Mouse (Mus musculus): ENCODE measurements around the gene Cbfb. TPM values are rescaled to one million over a fixed set of nuclear protein-coding genes. Genes with fewer than 3 reads are reported as not detected.

Gene Cbfb
- polyA plus RNA-seq (2012; fragmentation: generic; extraction: Trizol) = 10 to 100 TPM in 1 of 2 experiments, 1 to 10 TPM in 1; 3.5 to 16.1 TPM

GRCm38 (mm10) chr8:105170381-105171115 lies at the start of gene Cbfb:
Gene Cbfb, plus strand, starts transcription at chr8:105170674.

GRCm38 (mm10) chr8:105131509-105131908 lies 39.0 kb upstream of the Cbfb start, which contains the start of gene Ces4a:
Gene Ces4a, plus strand, starts transcription at chr8:105131800.

GRCm38 (mm10) chr8:105224413-105225271 lies 54.2 kb downstream of the Cbfb start, which contains the start of gene D230025D16Rik:
Gene D230025D16Rik, plus strand, starts transcription at chr8:105225145.

GRCm38 (mm10) chr8:105254966-105255350 lies 84.5 kb downstream of the Cbfb start, which contains the start of gene B3gnt9:
Gene B3gnt9, minus strand, starts transcription at chr8:105255153.

GRCm38 (mm10) chr8:105264024-105264982 lies 93.8 kb downstream of the Cbfb start, which contains the start of the genes Tradd and Fbxl8:
Gene Tradd, minus strand, starts transcription at chr8:105264609.
Gene Fbxl8, plus strand, starts transcription at chr8:105264648.

Other genes with a start within 250 kb of the Cbfb start
- under 1 TPM; 0.05 to 0.12 TPM for gene Ces2e, start 244.4 kb upstream of the Cbfb start, polyA plus RNA-seq (2012; fragmentation: generic; extraction: Trizol)
- gene Ces2f, start 223.3 kb upstream of the Cbfb start, polyA plus RNA-seq (2012; fragmentation: generic; extraction: Trizol) = under 1 TPM in 1 of 2 experiments, not detected in 1; 0.01 TPM
- 1 to 10 TPM; 1.3 to 4.9 TPM for gene Ces2g, start 209.0 kb upstream of the Cbfb start, polyA plus RNA-seq (2012; fragmentation: generic; extraction: Trizol)
- gene Ces2h, start 169.8 kb upstream of the Cbfb start, polyA plus RNA-seq (2012; fragmentation: generic; extraction: Trizol) = not detected
- not detected for gene Ces3a, start 122.1 kb upstream of the Cbfb start, polyA plus RNA-seq (2012; fragmentation: generic; extraction: Trizol)
- not detected for gene Ces3b, start 86.9 kb upstream of the Cbfb start, polyA plus RNA-seq (2012; fragmentation: generic; extraction: Trizol)
- gene Ces4a, start 38.9 kb upstream of the Cbfb start, polyA plus RNA-seq (2012; fragmentation: generic; extraction: Trizol) = under 1 TPM in 1 of 2 experiments, not detected in 1; 0.09 TPM
- 10 to 100 TPM in 1 of 2 experiments, 1 to 10 TPM in 1; 2.5 to 11.6 TPM for gene D230025D16Rik, start 54.5 kb downstream of the Cbfb start, polyA plus RNA-seq (2012; fragmentation: generic; extraction: Trizol)
- 10 to 100 TPM in 1 of 2 experiments, 1 to 10 TPM in 1; 2.2 to 24.1 TPM for gene B3gnt9, start 84.5 kb downstream of the Cbfb start, polyA plus RNA-seq (2012; fragmentation: generic; extraction: Trizol)
- gene Tradd, start 93.9 kb downstream of the Cbfb start, polyA plus RNA-seq (2012; fragmentation: generic; extraction: Trizol) = 10 to 100 TPM; 26.7 to 37.4 TPM
- gene Fbxl8, start 94.0 kb downstream of the Cbfb start, polyA plus RNA-seq (2012; fragmentation: generic; extraction: Trizol) = 10 to 100 TPM in 1 of 2 experiments, 1 to 10 TPM in 1; 8.3 to 13.5 TPM
- under 1 TPM; 0.02 to 0.42 TPM for gene Hsf4, start 99.1 kb downstream of the Cbfb start, polyA plus RNA-seq (2012; fragmentation: generic; extraction: Trizol)
- gene Nol3, start 105.5 kb downstream of the Cbfb start, polyA plus RNA-seq (2012; fragmentation: generic; extraction: Trizol) = under 1 TPM; 0.12 to 0.26 TPM
- 10 to 100 TPM in 1 of 2 experiments, 1 to 10 TPM in 1; 4.3 to 13.5 TPM for gene 4931428F04Rik, start 119.2 kb downstream of the Cbfb start, polyA plus RNA-seq (2012; fragmentation: generic; extraction: Trizol)
- gene Exoc3l, start 125.4 kb downstream of the Cbfb start, polyA plus RNA-seq (2012; fragmentation: generic; extraction: Trizol) = 1 to 10 TPM in 1 of 2 experiments, under 1 TPM in 1; 0.60 to 3.1 TPM
- gene E2f4, start 127.0 kb downstream of the Cbfb start, polyA plus RNA-seq (2012; fragmentation: generic; extraction: Trizol) = 10 to 100 TPM; 32.9 to 35.0 TPM
- gene Elmo3, start 134.9 kb downstream of the Cbfb start, polyA plus RNA-seq (2012; fragmentation: generic; extraction: Trizol) = under 1 TPM; 0.18 to 0.99 TPM
- gene Lrrc29, start 155.6 kb downstream of the Cbfb start, polyA plus RNA-seq (2012; fragmentation: generic; extraction: Trizol) = 1 to 10 TPM; 1.2 to 1.6 TPM
- gene Tmem208, start 155.7 kb downstream of the Cbfb start, polyA plus RNA-seq (2012; fragmentation: generic; extraction: Trizol) = 100 to 1,000 TPM in 1 of 2 experiments, 10 to 100 TPM in 1; 87.7 to 101 TPM
- gene Fhod1, start 177.3 kb downstream of the Cbfb start, polyA plus RNA-seq (2012; fragmentation: generic; extraction: Trizol) = 10 to 100 TPM; 11.2 to 35.4 TPM
- gene Slc9a5, start 178.2 kb downstream of the Cbfb start, polyA plus RNA-seq (2012; fragmentation: generic; extraction: Trizol) = 1 to 10 TPM; 1.4 to 8.8 TPM
- gene Plekhg4, start 202.6 kb downstream of the Cbfb start, polyA plus RNA-seq (2012; fragmentation: generic; extraction: Trizol) = 10 to 100 TPM in 1 of 2 experiments, 1 to 10 TPM in 1; 1.0 to 13.3 TPM
- gene Kctd19, start 242.8 kb downstream of the Cbfb start, polyA plus RNA-seq (2012; fragmentation: generic; extraction: Trizol) = 1 to 10 TPM in 1 of 2 experiments, under 1 TPM in 1; 0.02 to 3.4 TPM
- gene Lrrc36, start 242.9 kb downstream of the Cbfb start, polyA plus RNA-seq (2012; fragmentation: generic; extraction: Trizol) = under 1 TPM in 1 of 2 experiments, not detected in 1; 0.15 TPM